Mouse (Mus musculus): ENCODE measurements at regions not wholly inside any gene's neighbourhood (a gene's known extent, or its start where the extent isn't known, plus 50 kb on each side); places are given as distances from the start of the nearest gene placed in this dataset.

GRCm38 (mm10) chr9:32030203-32030602, 85.7 kb upstream of the Arhgap32 start:
- Histone ChIP-seq H3K9ac (ENCODE audit: low read depth, low read length) (no peak overlapping the region), H3K4me1 (ENCODE audit: control insufficient read depth, insufficient read depth, low read length) (peaks cover 36% of the 10 kb centered on the region), H3K9me3 (replicated peaks; ENCODE audit: control insufficient read depth, low read length) (no peaks in the 10 kb centered on the region), H3K36me3 (ENCODE audit: control insufficient read depth, insufficient read depth, low read length) (no peaks in the 10 kb centered on the region), H3K4me3 (ENCODE audit: low read depth, low read length) (no peak overlapping the region), H3K4me2 (no peak overlapping the region), H3K27me3 (ENCODE audit: control insufficient read depth, insufficient read depth, low read length) (no peaks in the 10 kb centered on the region), H3K27ac (ENCODE audit: low read depth, low read length) (no peak overlapping the region)
- WGBS (ENCODE audit: insufficient replicate concordance) = 44% methylated on average over 7 of the region's 7 CpGs
- no peak for ATAC-seq (replicated peaks; ENCODE audit: insufficient number of reproducible peaks, low FRiP score, low TSS enrichment)

- H3K4me1 ChIP-seq (ENCODE audit: control insufficient read depth, insufficient read depth, low read length) = peaks cover 37% of the 10 kb centered on the region
- peak overlapping the region; percentile 64 for H3K27ac ChIP-seq (ENCODE audit: low read depth, low read length)
- peak overlapping the region; percentile 83 for H3K4me2 ChIP-seq
- under 1% methylated on average over 53 of the region's 64 CpGs for WGBS (ENCODE audit: insufficient replicate concordance)
- peak; percentile 83 for ATAC-seq (replicated peaks; ENCODE audit: insufficient number of reproducible peaks, low FRiP score, low TSS enrichment)
- peak overlapping the region; percentile 78 for H3K4me3 ChIP-seq (ENCODE audit: low read depth, low read length)
- peak overlapping the region; percentile 87 for H3K9ac ChIP-seq (ENCODE audit: low read depth, low read length)
- H3K27me3 ChIP-seq (ENCODE audit: control insufficient read depth, insufficient read depth, low read length) = no peaks in the 10 kb centered on the region
- no peaks in the 10 kb centered on the region for H3K36me3 ChIP-seq (ENCODE audit: control insufficient read depth, insufficient read depth, low read length)
- H3K9me3 ChIP-seq (replicated peaks; ENCODE audit: control insufficient read depth, low read length) = no peaks in the 10 kb centered on the region
Observed at GRCm38 (mm10) chr9:32031950-32032453, 83.9 kb upstream of the Arhgap32 start.

GRCm38 (mm10) chr9:32032521-32033185, 83.3 kb upstream of the Arhgap32 start:
- H3K4me2 ChIP-seq = peak overlapping the region; percentile 83
- no peaks in the 10 kb centered on the region for H3K27me3 ChIP-seq (ENCODE audit: control insufficient read depth, insufficient read depth, low read length)
- ATAC-seq (replicated peaks; ENCODE audit: insufficient number of reproducible peaks, low FRiP score, low TSS enrichment) = peak; percentile 44; the same call in 1 of the 2 replicates
- peak overlapping the region; percentile 64 for H3K27ac ChIP-seq (ENCODE audit: low read depth, low read length)
- peaks cover 37% of the 10 kb centered on the region for H3K4me1 ChIP-seq (ENCODE audit: control insufficient read depth, insufficient read depth, low read length)
- H3K4me3 ChIP-seq (ENCODE audit: low read depth, low read length) = peak overlapping the region; percentile 78
- H3K36me3 ChIP-seq (ENCODE audit: control insufficient read depth, insufficient read depth, low read length) = no peaks in the 10 kb centered on the region
- peak overlapping the region; percentile 87 for H3K9ac ChIP-seq (ENCODE audit: low read depth, low read length)
- no peaks in the 10 kb centered on the region for H3K9me3 ChIP-seq (replicated peaks; ENCODE audit: control insufficient read depth, low read length)
- 0% methylated on average over 30 of the region's 94 CpGs for WGBS (ENCODE audit: insufficient replicate concordance)

GRCm38 (mm10) chr9:32033937-32034336, 82.0 kb upstream of the Arhgap32 start:
- no peaks in the 10 kb centered on the region for H3K9me3 ChIP-seq (replicated peaks; ENCODE audit: control insufficient read depth, low read length)
- 20% methylated on average over 6 of the region's 6 CpGs for WGBS (ENCODE audit: insufficient replicate concordance)
- H3K36me3 ChIP-seq (ENCODE audit: control insufficient read depth, insufficient read depth, low read length) = no peaks in the 10 kb centered on the region
- H3K9ac ChIP-seq (ENCODE audit: low read depth, low read length) = no peak overlapping the region
- H3K27ac ChIP-seq (ENCODE audit: low read depth, low read length) = no peak overlapping the region
- ATAC-seq (replicated peaks; ENCODE audit: insufficient number of reproducible peaks, low FRiP score, low TSS enrichment) = no peak
- peaks cover 37% of the 10 kb centered on the region for H3K4me1 ChIP-seq (ENCODE audit: control insufficient read depth, insufficient read depth, low read length)
- H3K4me2 ChIP-seq = peak overlapping the region; percentile 83
- no peaks in the 10 kb centered on the region for H3K27me3 ChIP-seq (ENCODE audit: control insufficient read depth, insufficient read depth, low read length)
- H3K4me3 ChIP-seq (ENCODE audit: low read depth, low read length) = no peak overlapping the region

- Histone ChIP-seq H3K9ac (ENCODE audit: low read depth, low read length) (no peak overlapping the region), H3K4me2 (no peak overlapping the region), H3K27ac (ENCODE audit: low read depth, low read length) (no peak overlapping the region), H3K9me3 (replicated peaks; ENCODE audit: control insufficient read depth, low read length) (no peaks in the 10 kb centered on the region), H3K4me1 (ENCODE audit: control insufficient read depth, insufficient read depth, low read length) (peaks cover 11% of the 10 kb centered on the region), H3K4me3 (ENCODE audit: low read depth, low read length) (no peak overlapping the region), H3K36me3 (ENCODE audit: control insufficient read depth, insufficient read depth, low read length) (no peaks in the 10 kb centered on the region), H3K27me3 (ENCODE audit: control insufficient read depth, insufficient read depth, low read length) (no peaks in the 10 kb centered on the region)
- ATAC-seq (replicated peaks; ENCODE audit: insufficient number of reproducible peaks, low FRiP score, low TSS enrichment) = no peak
- WGBS (ENCODE audit: insufficient replicate concordance) = 81% methylated on average over 2 of the region's 2 CpGs
Observed at GRCm38 (mm10) chr9:32039999-32040398, 75.9 kb upstream of the Arhgap32 start.

- no peak overlapping the region for H3K27ac ChIP-seq (ENCODE audit: low read depth, low read length)
- H3K4me1 ChIP-seq (ENCODE audit: control insufficient read depth, insufficient read depth, low read length) = peaks cover 3% of the 10 kb centered on the region; the same call in 1 of the 2 replicates
- H3K9ac ChIP-seq (ENCODE audit: low read depth, low read length) = no peak overlapping the region
- no peaks in the 10 kb centered on the region for H3K36me3 ChIP-seq (ENCODE audit: control insufficient read depth, insufficient read depth, low read length)
- no peak overlapping the region for H3K4me3 ChIP-seq (ENCODE audit: low read depth, low read length)
- no peak overlapping the region for H3K4me2 ChIP-seq
- 83% methylated on average over 1 of the region's 1 CpGs for WGBS (ENCODE audit: insufficient replicate concordance)
- no peaks in the 10 kb centered on the region for H3K9me3 ChIP-seq (replicated peaks; ENCODE audit: control insufficient read depth, low read length)
- no peaks in the 10 kb centered on the region for H3K27me3 ChIP-seq (ENCODE audit: control insufficient read depth, insufficient read depth, low read length)
- ATAC-seq (replicated peaks; ENCODE audit: insufficient number of reproducible peaks, low FRiP score, low TSS enrichment) = no peak
Observed at GRCm38 (mm10) chr9:32043344-32043743, 72.6 kb upstream of the Arhgap32 start.

- Histone ChIP-seq H3K4me3 (ENCODE audit: low read depth, low read length) (no peak overlapping the region), H3K27me3 (ENCODE audit: control insufficient read depth, insufficient read depth, low read length) (no peaks in the 10 kb centered on the region), H3K9me3 (replicated peaks; ENCODE audit: control insufficient read depth, low read length) (no peaks in the 10 kb centered on the region), H3K27ac (ENCODE audit: low read depth, low read length) (no peak overlapping the region), H3K9ac (ENCODE audit: low read depth, low read length) (no peak overlapping the region), H3K4me1 (ENCODE audit: control insufficient read depth, insufficient read depth, low read length) (no peaks in the 10 kb centered on the region; the same call in 1 of the 2 replicates), H3K36me3 (ENCODE audit: control insufficient read depth, insufficient read depth, low read length) (no peaks in the 10 kb centered on the region), H3K4me2 (no peak overlapping the region)
- ATAC-seq (replicated peaks; ENCODE audit: insufficient number of reproducible peaks, low FRiP score, low TSS enrichment) = no peak
- 85% methylated on average over 3 of the region's 3 CpGs for WGBS (ENCODE audit: insufficient replicate concordance)
Observed at GRCm38 (mm10) chr9:32046791-32047190, 69.1 kb upstream of the Arhgap32 start.

- 0 out of 2 replicates have a peak, but pooled peaks cover 3% of the 10 kb centered on the region for H3K4me1 ChIP-seq (ENCODE audit: control insufficient read depth, insufficient read depth, low read length)
- H3K4me3 ChIP-seq (ENCODE audit: low read depth, low read length) = no peak overlapping the region
- no peak overlapping the region for H3K4me2 ChIP-seq
- no peaks in the 10 kb centered on the region for H3K36me3 ChIP-seq (ENCODE audit: control insufficient read depth, insufficient read depth, low read length)
- no peak overlapping the region for H3K9ac ChIP-seq (ENCODE audit: low read depth, low read length)
- H3K9me3 ChIP-seq (replicated peaks; ENCODE audit: control insufficient read depth, low read length) = no peaks in the 10 kb centered on the region
- WGBS (ENCODE audit: insufficient replicate concordance) = 63% methylated on average over 7 of the region's 7 CpGs
- H3K27ac ChIP-seq (ENCODE audit: low read depth, low read length) = no peak overlapping the region
- ATAC-seq (replicated peaks; ENCODE audit: insufficient number of reproducible peaks, low FRiP score, low TSS enrichment) = no peak
- no peaks in the 10 kb centered on the region for H3K27me3 ChIP-seq (ENCODE audit: control insufficient read depth, insufficient read depth, low read length)
Observed at GRCm38 (mm10) chr9:32048941-32049340, 67.0 kb upstream of the Arhgap32 start.

- H3K9ac ChIP-seq (ENCODE audit: low read depth, low read length) = no peak overlapping the region
- no peak overlapping the region for H3K4me2 ChIP-seq
- no peaks in the 10 kb centered on the region for H3K9me3 ChIP-seq (replicated peaks; ENCODE audit: control insufficient read depth, low read length)
- H3K4me1 ChIP-seq (ENCODE audit: control insufficient read depth, insufficient read depth, low read length) = 0 out of 2 replicates have a peak, but pooled peaks cover 3% of the 10 kb centered on the region
- WGBS (ENCODE audit: insufficient replicate concordance) = 76% methylated on average over 6 of the region's 6 CpGs
- H3K27me3 ChIP-seq (ENCODE audit: control insufficient read depth, insufficient read depth, low read length) = no peaks in the 10 kb centered on the region
- no peaks in the 10 kb centered on the region for H3K36me3 ChIP-seq (ENCODE audit: control insufficient read depth, insufficient read depth, low read length)
- no peak for ATAC-seq (replicated peaks; ENCODE audit: insufficient number of reproducible peaks, low FRiP score, low TSS enrichment)
- no peak overlapping the region for H3K27ac ChIP-seq (ENCODE audit: low read depth, low read length)
- no peak overlapping the region for H3K4me3 ChIP-seq (ENCODE audit: low read depth, low read length)
Observed at GRCm38 (mm10) chr9:32049546-32049945, 66.4 kb upstream of the Arhgap32 start.

All from heart, embryonic 11.5 days (tissue).